Mouse (Mus musculus) lung, postnatal 25 days (tissue): ENCODE data around the gene Hist1h4h.
"Not testable (repeated sequence)": the region's sequence is repeated elsewhere in the genome, so short reads cannot be mapped to it uniquely, and the experiment has no call there.

ENCODE experiments used
- DNase-seq: peaks from one replicate; pipeline ENCODE4 v3.0.0; 2022; ENCODE audit warnings: low spot score

Hist1h4h gene

DNA sequence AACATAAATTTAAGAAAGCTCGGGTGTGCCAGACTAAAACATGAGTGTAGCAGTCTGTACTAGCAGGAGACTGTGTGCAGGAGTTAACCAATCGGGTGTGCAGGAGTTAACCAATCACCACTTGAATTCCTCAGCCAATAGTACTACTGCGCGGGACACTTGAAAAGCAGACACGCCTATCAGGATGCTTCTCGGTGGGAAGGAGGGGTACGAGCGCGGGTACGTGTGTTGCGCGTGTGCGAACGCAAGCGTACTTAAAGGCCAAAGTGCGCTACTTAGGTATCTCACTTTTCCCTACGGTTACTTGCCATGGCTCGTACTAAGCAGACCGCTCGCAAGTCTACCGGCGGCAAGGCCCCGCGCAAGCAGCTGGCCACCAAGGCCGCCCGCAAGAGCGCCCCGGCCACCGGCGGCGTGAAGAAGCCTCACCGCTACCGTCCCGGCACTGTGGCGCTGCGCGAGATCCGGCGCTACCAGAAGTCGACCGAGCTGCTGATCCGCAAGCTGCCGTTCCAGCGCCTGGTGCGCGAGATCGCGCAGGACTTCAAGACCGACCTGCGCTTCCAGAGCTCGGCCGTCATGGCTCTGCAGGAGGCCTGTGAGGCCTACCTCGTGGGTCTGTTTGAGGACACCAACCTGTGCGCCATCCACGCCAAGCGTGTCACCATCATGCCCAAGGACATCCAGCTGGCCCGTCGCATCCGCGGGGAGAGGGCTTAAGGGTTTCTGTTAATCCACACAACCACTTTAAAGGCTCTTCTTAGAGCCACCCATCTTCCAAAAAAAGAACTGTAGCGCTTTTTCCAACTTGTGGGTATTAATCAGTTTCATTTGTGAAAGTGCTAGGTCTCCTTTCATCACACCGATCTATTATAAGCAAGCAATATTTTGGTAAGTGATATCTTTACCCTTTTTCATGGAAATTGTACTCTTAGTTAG is 4.6 kb downstream of the Hist1h4h start, which contains the start of gene Hist1h3g:
TSS of gene Hist1h3g (plus strand) at position 286 of the 939 bp plus-strand sequence.
- DNase-seq, result peak; percentile 91

- DNase-seq, result no peak
Measured at GRCm38 (mm10) chr13:23536076-23536822, 5.4 kb downstream of the Hist1h4h start.

GRCm38 (mm10) chr13:23537006-23537710 is 6.3 kb downstream of the Hist1h4h start:
- DNase-seq, result no peak

- DNase-seq, result no peak
Measured at GRCm38 (mm10) chr13:23538249-23538648, 7.4 kb downstream of the Hist1h4h start.

DNA sequence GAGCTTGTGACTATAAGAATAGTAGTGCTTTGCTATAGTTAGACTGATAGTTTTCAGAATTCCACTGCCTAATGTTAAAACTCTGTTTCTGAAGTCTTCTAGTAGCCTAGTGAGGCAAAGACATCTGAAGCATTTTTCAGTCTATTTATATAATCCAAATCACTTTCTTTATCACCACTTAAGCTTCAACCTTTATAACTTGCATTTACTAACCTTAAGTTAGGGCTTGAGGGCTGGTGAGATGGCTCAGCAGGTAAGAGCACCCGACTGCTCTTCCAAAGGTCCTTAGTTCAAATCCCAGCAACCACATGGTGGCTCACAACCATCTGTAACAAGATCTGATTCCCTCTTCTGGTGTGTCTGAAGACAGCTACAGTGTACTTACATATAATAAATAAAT is 9.0 kb downstream of the Hist1h4h start:
- not testable (repeated sequence) for DNase-seq

DNA sequence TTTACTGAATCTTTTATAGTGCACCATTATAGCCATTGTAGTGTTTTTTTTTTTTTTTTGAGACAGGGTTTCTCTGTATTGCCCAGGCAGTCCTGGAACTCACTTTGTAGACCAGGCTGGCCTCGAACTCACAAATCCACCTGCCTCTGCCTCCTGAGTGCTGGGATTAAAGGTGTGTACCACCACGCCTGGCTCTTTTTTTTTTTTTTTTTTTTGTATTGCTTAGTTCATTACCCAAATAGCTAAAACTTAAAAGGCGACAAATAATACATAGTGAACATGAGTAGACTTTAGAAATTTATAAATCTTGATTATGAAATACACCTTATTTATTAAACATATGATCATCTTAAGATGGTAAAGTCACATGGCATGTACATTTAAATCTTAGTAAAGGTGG is 10.6 kb downstream of the Hist1h4h start:
- DNase-seq, result no peak

- DNase-seq, result not testable (repeated sequence)
Measured at GRCm38 (mm10) chr13:23542225-23542980, 11.6 kb downstream of the Hist1h4h start.

- peak; percentile 93 for DNase-seq
Measured at GRCm38 (mm10) chr13:23542999-23543607, 12.3 kb downstream of the Hist1h4h start, which contains the start of gene Hist1h2bh. Gene Hist1h2bh (minus strand): TSS chr13:23543392.

DNA sequence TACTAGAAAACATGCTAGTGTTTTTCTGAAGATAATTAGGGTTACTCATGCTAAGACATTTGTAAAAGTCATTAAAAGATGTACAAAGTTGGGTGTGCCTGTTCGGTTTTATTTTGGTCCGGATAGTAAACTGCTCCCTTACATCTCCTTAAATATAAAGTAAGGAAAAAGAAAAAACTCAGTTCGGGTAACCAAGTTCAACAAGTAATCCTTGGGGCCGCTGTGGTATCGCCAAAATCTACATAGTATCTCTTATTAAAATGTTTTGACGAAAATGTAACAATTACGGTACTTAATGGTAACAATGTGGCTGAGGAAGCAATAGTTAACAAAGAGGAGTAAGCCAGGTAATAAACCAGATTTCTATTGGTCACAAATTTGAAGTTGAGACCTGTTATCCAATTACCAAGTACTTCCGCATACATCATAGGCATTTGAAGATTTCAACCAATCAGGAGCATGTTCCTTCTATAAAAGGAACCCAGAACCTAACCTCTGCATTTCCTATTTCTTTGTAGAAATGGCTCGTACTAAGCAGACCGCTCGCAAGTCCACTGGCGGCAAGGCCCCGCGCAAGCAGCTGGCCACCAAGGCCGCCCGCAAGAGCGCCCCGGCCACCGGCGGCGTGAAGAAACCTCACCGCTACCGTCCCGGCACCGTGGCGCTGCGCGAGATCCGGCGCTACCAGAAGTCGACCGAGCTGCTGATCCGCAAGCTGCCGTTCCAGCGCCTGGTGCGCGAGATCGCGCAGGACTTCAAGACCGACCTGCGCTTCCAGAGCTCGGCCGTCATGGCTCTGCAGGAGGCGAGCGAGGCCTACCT is 13.3 kb downstream of the Hist1h4h start, which contains the start of gene Hist1h3f:
TSS of gene Hist1h3f (plus strand) at position 88 of the 822 bp plus-strand sequence.
- DNase-seq, result peak; percentile 95

DNA sequence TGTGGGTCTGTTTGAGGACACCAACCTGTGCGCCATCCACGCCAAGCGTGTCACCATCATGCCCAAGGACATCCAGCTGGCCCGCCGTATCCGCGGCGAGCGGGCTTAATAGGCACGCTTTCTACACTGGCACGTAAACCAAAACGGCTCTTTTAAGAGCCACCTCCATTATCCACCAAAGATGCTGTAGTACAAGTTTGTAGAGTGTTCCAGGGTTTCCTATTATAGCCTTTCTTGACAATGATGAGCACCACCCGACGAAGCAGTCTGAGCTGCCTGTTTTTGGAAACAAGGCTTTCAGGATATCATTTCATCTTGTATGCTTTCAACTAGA is 13.9 kb downstream of the Hist1h4h start:
- DNase-seq, result not testable (repeated sequence)

- no peak for DNase-seq
Measured at GRCm38 (mm10) chr13:23546694-23547093, 15.8 kb downstream of the Hist1h4h start.

DNA sequence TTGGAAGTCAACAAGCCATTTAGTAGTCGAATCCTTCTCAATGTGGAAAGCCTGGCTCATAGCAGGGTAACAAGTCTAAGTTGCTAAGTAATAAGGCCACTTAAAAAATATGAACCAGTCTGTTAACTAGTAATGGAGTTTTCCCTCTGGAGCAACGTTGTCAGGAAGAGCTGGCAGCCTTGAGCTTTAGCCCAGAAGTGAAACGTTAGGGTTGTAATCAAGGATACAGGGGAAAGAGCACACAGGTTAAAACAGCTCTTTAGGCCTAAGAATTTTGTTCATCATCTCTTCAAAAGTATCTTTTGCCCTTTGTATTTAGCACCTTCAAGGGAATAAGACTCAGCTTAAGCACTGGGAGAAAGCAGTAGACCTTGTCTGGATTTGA is 19.9 kb downstream of the Hist1h4h start:
- no peak for DNase-seq

DNA sequence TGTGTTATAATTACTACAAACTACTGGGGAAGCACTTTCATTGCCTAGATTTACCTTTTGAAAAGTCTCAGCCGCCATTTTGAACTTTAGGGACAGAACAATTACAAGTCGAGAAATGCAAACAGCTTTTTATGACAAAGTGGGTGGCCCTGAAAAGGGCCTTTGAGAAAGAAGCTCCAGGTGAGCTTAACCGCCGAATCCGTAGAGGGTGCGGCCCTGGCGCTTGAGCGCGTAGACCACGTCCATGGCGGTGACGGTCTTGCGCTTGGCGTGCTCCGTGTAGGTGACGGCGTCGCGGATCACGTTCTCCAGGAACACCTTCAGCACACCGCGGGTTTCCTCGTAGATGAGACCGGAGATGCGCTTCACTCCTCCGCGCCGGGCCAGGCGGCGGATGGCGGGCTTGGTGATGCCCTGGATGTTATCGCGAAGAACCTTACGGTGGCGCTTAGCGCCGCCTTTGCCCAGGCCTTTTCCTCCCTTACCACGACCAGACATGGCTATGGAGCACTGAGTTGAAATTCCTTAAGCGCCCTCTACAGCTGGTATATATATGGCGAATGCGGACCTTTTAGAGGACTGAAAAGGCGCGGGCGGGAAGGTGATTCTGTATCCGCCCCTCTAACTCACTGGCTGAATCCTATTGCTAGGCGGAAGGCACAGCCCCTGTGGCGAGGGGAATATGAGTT is 20.4 kb downstream of the Hist1h4h start, which contains the start of gene Hist1h4f:
TSS of gene Hist1h4f (minus strand) at position 503 of the 689 bp plus-strand sequence.
- peak; percentile 89 for DNase-seq

- no peak for DNase-seq
Measured at GRCm38 (mm10) chr13:23551931-23552914, 21.4 kb downstream of the Hist1h4h start.

DNA sequence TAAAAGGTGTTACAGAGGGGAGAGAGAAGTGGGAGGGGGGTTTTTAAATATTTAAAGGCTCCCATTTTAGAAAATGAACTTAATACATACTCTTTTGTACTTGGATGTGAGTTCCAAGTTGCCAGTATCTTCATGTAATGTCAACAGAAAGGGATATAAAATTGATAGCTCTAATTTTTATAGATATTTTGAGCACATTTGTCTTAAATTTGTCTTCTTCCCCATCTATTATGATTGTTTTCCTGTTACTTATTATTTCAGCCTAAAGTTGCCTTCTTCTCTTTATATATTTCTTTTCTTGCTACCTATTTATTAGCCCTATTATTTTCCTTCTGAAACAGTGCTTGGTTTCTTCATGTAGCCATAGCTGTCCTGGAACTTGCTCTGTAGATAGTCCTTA is 22.1 kb downstream of the Hist1h4h start, which contains the start of gene Hist1h1d:
TSS of gene Hist1h1d (plus strand) at position 301 of the 400 bp plus-strand sequence.
- DNase-seq, result no peak

- no peak for DNase-seq
Measured at GRCm38 (mm10) chr13:23554393-23554792, 23.5 kb downstream of the Hist1h4h start.

GRCm38 (mm10) chr13:23554925-23555838 is 24.3 kb downstream of the Hist1h4h start:
- DNase-seq, result peak; percentile 80
